Mouse (Mus musculus): ENCODE results near the gene Pdia2.

- TF ChIP-seq CTCF (IDR thresholded peaks at IDR 0.05; ENCODE audit: extremely low read depth, insufficient read depth, low read length): no peak
- TF ChIP-seq POLR2A (IDR thresholded peaks at IDR 0.05; ENCODE audit: extremely low read depth, insufficient read depth, low read length): no peak
Measured at GRCm38 (mm10) chr17:26231156-26231555, 32.3 kb upstream of the Pdia2 start.

All from cortical plate, adult 2 months (tissue).